Mouse (Mus musculus) cerebellum, adult 9-10 months (tissue): ENCODE results near the gene Wdtc1.
A peak's percentile ranks its signal among the peaks of the same experiment; 100 is the strongest.

Experiments
- DNase-seq: peaks from one replicate; pipeline ENCODE4 v3.0.0; 2022

Wdtc1 gene

GRCm38 (mm10) chr4:133281513-133281912 lies 71.8 kb downstream of the Wdtc1 start:
- DNase-seq, result no peak

DNA sequence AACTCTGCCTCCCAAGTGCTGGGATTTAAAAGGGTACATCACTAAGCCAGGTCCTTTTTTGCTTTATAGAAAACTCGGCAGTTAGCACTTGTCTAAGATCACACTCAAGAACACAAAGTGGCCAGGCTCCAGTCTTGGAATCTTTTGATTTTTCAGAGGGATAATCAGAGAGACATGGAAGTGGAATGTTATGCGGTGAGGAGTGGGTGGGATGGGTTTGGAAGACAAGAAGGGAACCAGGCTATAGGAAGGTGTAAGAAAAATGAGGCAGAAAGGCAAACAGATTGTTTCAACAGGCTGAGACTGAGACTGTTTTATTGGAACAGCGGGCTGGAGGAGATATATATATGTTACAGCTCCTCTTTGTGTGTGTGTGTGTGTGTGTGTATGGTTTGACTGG lies 74.8 kb downstream of the Wdtc1 start:
- no peak for DNase-seq

DNA sequence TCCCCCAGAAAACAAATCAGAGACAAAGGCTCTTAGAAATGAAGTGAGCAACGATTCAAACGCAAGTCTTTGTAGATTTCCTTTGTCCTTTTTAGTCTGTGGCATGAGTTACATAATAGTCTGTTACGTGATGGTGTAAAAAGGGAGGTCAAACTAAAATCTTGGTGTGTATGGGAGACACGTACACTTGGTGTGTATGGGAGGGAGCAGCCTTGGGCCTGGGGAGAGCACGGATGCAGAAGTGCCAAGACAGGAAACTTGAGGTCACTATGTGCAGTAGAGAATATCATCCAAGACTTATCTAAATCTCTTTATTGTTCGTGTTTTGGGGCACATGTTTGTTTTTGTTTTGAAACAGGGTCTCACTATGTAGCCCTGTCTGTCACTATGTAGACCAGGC lies 75.2 kb downstream of the Wdtc1 start:
- DNase-seq, result no peak

DNA sequence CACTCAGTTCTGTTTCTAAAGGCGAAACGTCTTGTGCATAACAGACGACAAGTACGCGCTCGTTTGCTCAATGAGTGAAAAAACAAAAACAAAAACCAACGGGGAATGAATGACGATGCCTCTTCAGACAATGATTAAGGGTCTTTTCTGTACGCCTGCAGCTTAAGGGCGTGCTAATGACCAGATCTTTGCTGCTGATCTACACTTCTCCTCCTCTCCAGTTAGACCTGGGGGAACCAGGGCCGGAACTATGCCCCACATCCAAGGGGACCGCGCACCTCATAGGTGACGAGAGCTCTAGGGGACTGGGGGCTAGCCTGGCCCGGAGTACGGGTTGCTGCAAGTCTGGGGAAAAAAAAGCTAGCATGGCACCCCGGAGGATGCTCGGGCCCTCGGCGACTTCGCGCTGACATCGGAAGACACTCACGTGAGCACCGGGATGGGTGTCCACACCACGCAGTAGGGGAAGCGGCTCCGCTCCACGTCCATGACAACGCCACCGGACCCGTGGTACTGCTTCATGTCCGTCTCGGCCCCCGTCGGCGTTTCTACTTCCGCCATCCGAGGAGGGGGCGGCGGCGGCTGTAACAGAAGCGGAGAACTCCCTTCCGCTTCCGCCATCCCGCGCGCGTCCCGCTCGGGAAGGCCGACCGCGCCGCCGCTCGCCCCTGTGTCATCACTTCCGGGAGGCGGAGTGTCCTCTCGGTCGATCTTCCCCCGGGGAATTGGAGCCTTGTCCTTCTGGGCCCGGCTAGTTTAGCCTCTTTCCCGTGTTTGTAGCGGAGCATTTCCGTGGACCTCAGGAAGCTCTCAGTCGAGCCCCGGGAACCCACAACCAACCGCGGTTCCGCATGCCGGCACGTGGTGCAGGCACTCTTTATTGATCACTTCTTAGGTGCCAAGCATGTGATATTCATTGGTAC lies 75.9 kb downstream of the Wdtc1 start, which contains the start of gene Tmem222:
Gene Tmem222, minus strand, starts transcription at position 689 of the 923 bp plus-strand sequence.
- peak; percentile 96 for DNase-seq

DNA sequence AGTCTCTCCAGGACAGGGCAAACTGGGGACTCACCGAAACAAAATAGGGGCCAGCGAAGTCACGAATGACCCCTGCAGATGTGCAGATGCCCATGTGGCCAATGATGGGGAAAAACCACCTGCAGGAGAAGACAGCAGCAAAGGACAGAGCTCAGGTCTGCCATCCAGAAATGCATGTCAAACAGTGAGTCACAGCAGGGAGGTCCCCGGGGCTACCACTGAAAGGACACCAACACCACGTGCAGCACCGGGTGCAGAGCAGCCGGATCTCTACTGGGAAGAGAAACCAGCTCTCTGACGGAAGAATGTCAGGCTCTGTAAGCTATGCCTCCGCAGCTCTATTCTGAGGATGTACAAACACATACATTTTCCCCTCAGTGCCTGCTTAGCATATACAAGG lies 82.4 kb downstream of the Wdtc1 start:
- DNase-seq, result no peak

DNA sequence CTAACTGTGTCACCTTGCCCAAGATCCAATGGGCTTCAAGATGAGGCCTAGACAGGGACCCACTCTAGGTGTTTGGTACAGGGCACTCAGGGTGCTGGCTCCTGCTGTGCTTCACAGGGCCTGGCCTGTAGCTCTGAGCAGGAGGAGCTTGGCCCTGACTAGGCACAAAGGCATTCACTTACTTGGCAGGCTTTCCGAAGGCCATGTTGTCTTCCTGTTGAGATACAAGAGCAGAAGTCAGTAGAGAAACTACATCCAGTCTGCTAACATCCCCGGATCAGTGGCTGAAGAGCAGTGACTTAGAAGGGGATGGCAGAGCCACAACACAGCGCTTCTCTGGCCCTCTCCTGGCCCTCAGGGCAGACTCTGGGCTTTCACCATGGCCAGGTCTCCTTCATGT lies 83.7 kb downstream of the Wdtc1 start:
- DNase-seq, result no peak

DNA sequence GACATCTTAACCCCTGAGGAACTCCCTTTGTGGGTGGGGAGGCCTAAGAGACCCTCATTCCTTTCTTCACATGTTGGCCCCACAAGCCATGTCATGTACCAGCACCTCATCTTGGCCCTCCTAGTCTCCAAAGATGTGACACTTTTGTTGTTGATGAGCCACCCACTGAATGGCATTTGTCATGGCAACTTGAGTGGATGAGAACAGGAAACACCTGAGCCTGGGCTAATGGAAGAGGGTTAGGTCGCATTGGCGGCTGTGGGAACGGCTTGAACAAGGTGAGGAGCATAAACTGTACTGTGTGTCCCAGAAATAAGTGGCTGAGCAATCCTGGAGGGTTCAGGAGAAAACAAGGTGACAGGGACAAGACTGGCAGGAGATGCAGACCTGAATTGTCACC lies 84.3 kb downstream of the Wdtc1 start:
- no peak for DNase-seq

- DNase-seq, result no peak
Observed at GRCm38 (mm10) chr4:133266248-133266880, 86.9 kb downstream of the Wdtc1 start.

- DNase-seq, result no peak
Observed at GRCm38 (mm10) chr4:133265759-133266158, 87.5 kb downstream of the Wdtc1 start.

- DNase-seq, result no peak
Observed at GRCm38 (mm10) chr4:133265297-133265696, 88.0 kb downstream of the Wdtc1 start.

DNA sequence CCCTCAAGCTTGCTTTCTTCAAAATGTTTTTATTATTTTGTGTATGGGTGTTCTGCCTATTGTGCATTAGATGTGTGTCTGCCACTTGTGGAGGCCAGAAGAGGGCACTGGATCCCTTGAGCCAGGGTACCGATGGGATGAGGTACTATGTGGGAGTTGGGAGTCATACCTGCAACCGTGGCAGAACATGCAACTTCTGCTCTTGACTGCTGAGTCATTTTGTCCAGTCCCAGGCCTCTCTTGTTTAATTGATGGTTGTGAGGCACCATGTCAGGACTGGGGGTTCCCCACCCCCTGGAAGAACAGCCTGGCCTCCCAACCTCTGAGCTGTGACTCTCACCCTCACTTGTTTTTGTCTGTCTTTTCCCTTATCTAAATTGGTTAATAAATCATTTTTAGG lies 88.7 kb downstream of the Wdtc1 start:
- DNase-seq, result no peak

- DNase-seq, result no peak
Observed at GRCm38 (mm10) chr4:133263756-133264155, 89.5 kb downstream of the Wdtc1 start.

- DNase-seq, result no peak
Observed at GRCm38 (mm10) chr4:133262882-133263281, 90.4 kb downstream of the Wdtc1 start, which contains the start of gene Sytl1. Gene Sytl1, minus strand, starts transcription at chr4:133263113.

GRCm38 (mm10) chr4:133262375-133262765 lies 90.9 kb downstream of the Wdtc1 start:
- no peak for DNase-seq

- DNase-seq, result no peak
Observed at GRCm38 (mm10) chr4:133261641-133262374, 91.5 kb downstream of the Wdtc1 start.

- no peak for DNase-seq
Observed at GRCm38 (mm10) chr4:133257798-133258408, 95.4 kb downstream of the Wdtc1 start.

DNA sequence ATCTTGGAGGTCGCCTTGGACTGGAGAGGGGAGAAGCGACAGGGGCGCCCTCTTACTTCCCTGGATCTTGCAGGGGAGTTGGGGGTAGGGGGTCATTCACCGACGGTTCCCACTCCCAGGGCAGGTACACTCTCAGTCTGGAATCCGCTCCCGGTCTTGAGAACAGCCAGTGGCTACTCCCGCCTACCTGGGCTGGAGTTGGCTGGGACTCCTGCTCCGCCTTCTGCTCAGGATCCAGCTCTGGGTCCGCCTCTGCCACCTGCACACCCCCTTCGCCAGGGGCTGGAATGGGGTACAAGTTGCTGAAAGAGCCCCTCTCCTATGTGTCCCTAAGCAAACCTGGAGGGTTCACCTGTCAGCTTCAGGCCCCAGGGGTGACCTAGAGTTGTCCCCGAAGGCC lies 96.1 kb downstream of the Wdtc1 start:
- DNase-seq, result no peak

- no peak for DNase-seq
Observed at GRCm38 (mm10) chr4:133256820-133257219, 96.5 kb downstream of the Wdtc1 start.

GRCm38 (mm10) chr4:133255392-133255791 lies 97.9 kb downstream of the Wdtc1 start:
- no peak for DNase-seq

GRCm38 (mm10) chr4:133253412-133253811 lies 99.9 kb downstream of the Wdtc1 start:
- DNase-seq, result no peak

DNA sequence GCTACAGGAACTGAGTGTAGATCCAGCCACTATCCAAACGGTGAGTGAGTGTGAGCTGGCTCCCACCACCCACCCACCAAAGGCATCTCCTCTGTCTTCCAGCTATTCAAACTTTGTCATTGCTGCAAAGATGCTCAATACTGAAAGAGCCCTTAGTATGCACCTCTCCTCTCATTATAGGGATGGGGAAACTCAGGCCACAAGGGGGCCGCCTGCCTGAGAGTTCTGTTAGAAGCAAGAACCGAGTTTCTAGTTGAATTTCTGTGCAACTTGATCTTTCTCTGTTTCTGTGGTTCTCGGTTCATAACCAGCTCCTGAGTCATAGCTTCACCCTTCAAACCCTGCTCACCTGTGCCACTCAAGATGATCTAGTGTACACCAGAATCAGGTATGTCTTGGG lies 101.2 kb downstream of the Wdtc1 start:
- DNase-seq, result no peak

DNA sequence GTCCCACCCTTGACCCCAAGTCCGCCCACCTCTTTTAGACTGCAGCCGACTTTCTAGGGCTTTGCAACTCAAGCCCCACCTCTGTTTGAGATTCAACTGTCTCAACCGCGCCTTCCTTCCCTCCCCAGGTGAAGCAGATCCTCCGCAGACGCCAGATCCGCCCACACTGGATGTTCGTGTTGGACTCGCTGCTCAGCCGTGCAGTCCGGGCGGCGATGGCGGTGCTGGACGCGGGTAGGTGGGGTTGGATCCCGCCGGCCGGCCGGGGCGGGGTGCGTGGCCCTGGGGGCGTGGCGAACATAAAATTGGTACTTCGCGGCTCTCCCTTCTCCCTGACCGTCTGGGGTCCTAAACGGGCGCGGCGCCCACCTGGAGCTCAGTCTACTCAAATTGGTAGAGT lies 102.1 kb downstream of the Wdtc1 start:
- DNase-seq, result no peak

GRCm38 (mm10) chr4:133250609-133251008 lies 102.7 kb downstream of the Wdtc1 start:
- peak; percentile 88 for DNase-seq
